Mouse (Mus musculus): ENCODE results near the gene Lgmn.

GRCm38 (mm10) chr12:102436939-102437526 is 2.6 kb downstream of the Lgmn start:
- no peak for TF ChIP-seq CTCF (IDR thresholded peaks at IDR 0.05; ENCODE audit: borderline replicate concordance, insufficient read depth, low read length)
- no peak for TF ChIP-seq POLR2A (IDR thresholded peaks at IDR 0.05; ENCODE audit: low read depth, low read length)
